Comparison of ENCODE assay signal across 8 mouse cellular contexts in genomic region chr1:105356291-105357011, GRCm38 (mm10). TPM values are rescaled to one million over a fixed set of nuclear protein-coding genes. Genes with fewer than 3 reads are reported as not detected.
DNase-seq lines count a peak whose midpoint lies in the region; ATAC-seq and TF ChIP-seq lines count a peak whose summit lies in the region.

Gene Rnf152 (minus strand): TSS chr1:105356710.

- peak within 1 kb of the TSS; percentile 81 for H3K9ac ChIP-seq in forebrain, embryonic 13.5 days
- H3K9ac ChIP-seq in neural tube, embryonic 15.5 days (replicated peaks), result peak within 1 kb of the TSS; percentile 81

- WGBS in forebrain, embryonic 13.5 days, result under 1% methylated on average over 49 of the region's 58 CpGs
- under 1% methylated on average over 57 of the region's 58 CpGs for WGBS in lung, adult 2 months
- WGBS in neural tube, embryonic 15.5 days, result under 1% methylated on average over 57 of the region's 58 CpGs

- peak within 1 kb of the TSS; percentile 80 for H3K4me3 ChIP-seq in forebrain, embryonic 13.5 days
- peak within 1 kb of the TSS; percentile 69 for H3K4me3 ChIP-seq in lung, adult 2 months (replicated peaks; ENCODE audit: extremely low read depth, low read depth, low read length)
- H3K4me3 ChIP-seq in neural tube, embryonic 15.5 days (replicated peaks), result peak within 1 kb of the TSS; percentile 83

- H3K27ac ChIP-seq in forebrain, embryonic 13.5 days, result peak within 1 kb of the TSS; percentile 31
- peak within 1 kb of the TSS; percentile 86 for H3K27ac ChIP-seq in neural tube, embryonic 15.5 days (replicated peaks)

- peak; percentile 81 for ATAC-seq in cerebellum, adult (ENCODE audit: insufficient number of reproducible peaks, low FRiP score, low TSS enrichment)
- peak; percentile 82 for ATAC-seq in forebrain, embryonic 13.5 days
- peak; percentile 81 for ATAC-seq in neural tube, embryonic 15.5 days (ENCODE audit: low FRiP score)

- H3K4me2 ChIP-seq in forebrain, embryonic 13.5 days, result peak within 1 kb of the TSS; percentile 82
- peak within 1 kb of the TSS; percentile 86 for H3K4me2 ChIP-seq in neural tube, embryonic 15.5 days

- no peaks in the 10 kb centered on the region for H3K36me3 ChIP-seq in forebrain, embryonic 13.5 days (ENCODE audit: poor library complexity, severe bottlenecking)
- no peaks in the 10 kb centered on the region for H3K36me3 ChIP-seq in neural tube, embryonic 15.5 days

- peaks cover 9% of the 10 kb centered on the region; the same call in 1 of the 2 replicates for H3K4me1 ChIP-seq in forebrain, embryonic 13.5 days
- H3K4me1 ChIP-seq in lung, adult 2 months (ENCODE audit: control insufficient read depth, insufficient read depth, low read length), result no peaks in the 10 kb centered on the region
- peaks cover 31% of the 10 kb centered on the region for H3K4me1 ChIP-seq in neural tube, embryonic 15.5 days

- TF ChIP-seq CTCF in lung, adult 2 months (IDR thresholded peaks at IDR 0.05; ENCODE audit: insufficient read depth, low read length), result no peak

- H3K27me3 ChIP-seq in forebrain, embryonic 13.5 days, result 0 out of 2 replicates have a peak, but pooled peaks cover 3% of the 10 kb centered on the region
- H3K27me3 ChIP-seq in neural tube, embryonic 15.5 days (replicated peaks), result no peaks in the 10 kb centered on the region

- peak; percentile 28 for DNase-seq in ES-CJ7 (ENCODE audit: low read depth, low spot score)
- DNase-seq in heart, postnatal 10 days, result peak; percentile 63 to 71
- DNase-seq in kidney, postnatal 25 days, result peak; percentile 76 to 89
- DNase-seq in lung, adult 2 months, result peak; percentile 52
- peak; percentile 13 to 15 for DNase-seq in thymus, postnatal 36 days

- no peak for TF ChIP-seq POLR2A in lung, adult 2 months (IDR thresholded peaks at IDR 0.05; ENCODE audit: borderline replicate concordance, extremely low read depth, low read depth, low read length)

- intact Hi-C loops in heart, postnatal 10 days (cut with DNase I), result loop anchor here (5.0 to 10.0 kb wide), 2 partner anchors 94 to 278 kb away; no protein-coding TSS in a partner anchor

- no peaks in the 10 kb centered on the region for H3K9me3 ChIP-seq in forebrain, embryonic 13.5 days (replicated peaks)
- no peaks in the 10 kb centered on the region for H3K9me3 ChIP-seq in neural tube, embryonic 15.5 days (replicated peaks)

RNA-seq across cellular contexts. Expression of gene Rnf152, which starts in this region (rescaled TPM):
- 3.8 and 4.8 TPM in 2 replicates for polyA plus RNA-seq in forebrain, embryonic 13.5 days (2015; fragmentation: Nextera tagmentation; extraction: Ambion mirVana)
- total RNA-seq in heart, postnatal 10 days (2021), result 1 to 10 TPM; 4.4 to 4.6 TPM
- 0.25 and 0.50 TPM in 2 replicates for polyA plus RNA-seq in lung, adult 2 months (2012; rRNA removed)
- polyA plus RNA-seq in neural tube, embryonic 15.5 days (2015; fragmentation: Nextera tagmentation; extraction: Ambion mirVana), result 20.4 and 24.1 TPM in 2 replicates

Comparison
In these comparisons a context has a peak if more than half of its experiments do, and no peak if none do; other contexts are left out.
1. Peak in every context shown above with its lines: DNase-seq, ATAC-seq, H3K4me3 ChIP-seq and H3K27ac ChIP-seq.
2. Peak in DNase-seq and H3K4me3 ChIP-seq in lung, adult 2 months; RNA of the gene not detected or under 1 TPM.
3. DNase-seq: peak in every context shown above with its lines; median percentile 82 in kidney, postnatal 25 days; 67 in heart, postnatal 10 days; 52 in lung, adult 2 months; 28 in ES-CJ7; 14 in thymus, postnatal 36 days.